Mouse (Mus musculus) hindbrain, embryonic 11.5 days (tissue): ENCODE results near the gene Tomm34. TPM values are rescaled to one million over a fixed set of nuclear protein-coding genes. Genes with fewer than 3 reads are reported as not detected.

Experiments used
- ATAC-seq: fragments of 200-750 bp; cut with Nextera tagmentation; 2 replicates; pipeline ENCODE4 v1.8.0; 2017; ENCODE audit warnings: mild to moderate bottlenecking, moderate TSS enrichment, moderate library complexity; ENCODE audit not compliant: low FRiP score
- DNase-seq: peaks from one replicate; pipeline ENCODE4 v3.0.0-alpha.2; 2015; ENCODE audit warnings: low spot score
- H3K27ac ChIP-seq: fragments of 300-500 bp; sonication (generic); 2 replicates; pipeline ENCODE4 v1.5.1; 2014; ENCODE audit warnings: mild to moderate bottlenecking, low read depth, low read length
- H3K27me3 ChIP-seq: fragments of 300-500 bp; sonication (generic); 2 replicates; pipeline ENCODE4 v1.6.1; 2014; ENCODE audit warnings: mild to moderate bottlenecking, low read length, moderate library complexity, mixed read lengths; ENCODE audit not compliant: control insufficient read depth, insufficient read depth
- H3K36me3 ChIP-seq: fragments of 300-500 bp; sonication (generic); 2 replicates; pipeline ENCODE4 v1.6.1; 2014; ENCODE audit warnings: mild to moderate bottlenecking, low read length, moderate library complexity, mixed read lengths; ENCODE audit not compliant: control insufficient read depth, insufficient read depth
- H3K4me1 ChIP-seq: fragments of 300-500 bp; sonication (generic); replicated peaks from 2 replicates; pipeline ENCODE4 v1.6.1; 2014; ENCODE audit warnings: low read length, mixed read lengths; ENCODE audit not compliant: control insufficient read depth, insufficient read depth
- H3K4me2 ChIP-seq: fragments of 300-500 bp; sonication (generic); replicated peaks from 2 replicates; pipeline ENCODE4 v1.6.1; 2014; ENCODE audit warnings: mild to moderate bottlenecking, low read depth, low read length
- H3K4me3 ChIP-seq: fragments of 300-500 bp; sonication (generic); 2 replicates; pipeline ENCODE4 v1.5.1; 2014; ENCODE audit warnings: low read depth, low read length
- H3K9ac ChIP-seq: fragments of 300-500 bp; sonication (generic); 2 replicates; pipeline ENCODE4 v1.6.1; 2014; ENCODE audit warnings: low read depth, low read length
- H3K9me3 ChIP-seq: fragments of 300-500 bp; sonication (generic); 2 replicates; pipeline ENCODE4 v1.6.1; 2016; ENCODE audit warnings: low read length; ENCODE audit not compliant: control insufficient read depth
- WGBS: fragments of 180-500 bp; shearing (Covaris S2); extraction: QIAGEN DNeasy Blood & Tissue Kit; methylation state at CpG from one replicate; pipeline ENCODE4 v1.1.7; 2014; 5-methylcytosine and 5-hydroxymethylcytosine counted together
- polyA plus RNA-seq: library from polyadenylated mRNA; unstranded; fragments of >200 nt; fragmentation: Nextera tagmentation; extraction: Ambion mirVana; gene quantifications from 2 replicates; pipeline ENCODE4 v1.2.1, GENCODE M21; 2014

Tomm34 gene
- polyA plus RNA-seq, 1 experiment from 2014 or later: 54.6 TPM

DNA sequence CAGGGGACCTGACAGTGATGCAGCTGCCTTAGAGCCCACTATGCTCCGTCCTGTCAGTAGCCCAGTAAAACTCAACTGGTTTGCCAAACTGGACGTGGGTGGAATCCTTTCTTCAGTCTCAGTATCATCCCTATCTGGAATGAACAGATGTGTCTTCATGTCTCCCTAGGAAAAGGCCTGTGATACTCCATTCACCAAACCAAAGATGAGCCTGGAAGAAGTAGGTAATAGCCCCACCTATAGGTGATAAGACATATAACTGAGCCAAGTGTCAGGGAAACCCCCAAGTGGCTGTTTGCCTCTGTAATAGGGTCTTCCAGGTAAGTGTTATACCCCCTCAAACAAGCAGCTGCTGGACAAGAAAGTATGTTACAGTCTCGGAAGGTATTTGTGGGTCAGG, 52.1 kb downstream of the Tomm34 start:
- no peak overlapping the region for H3K4me2 ChIP-seq
- ATAC-seq: no peak
- DNase-seq: no peak
- 94% methylated on average over 3 of the region's 3 CpGs for WGBS
- H3K4me3 ChIP-seq: no peak overlapping the region
- H3K27me3 ChIP-seq: no peaks in the 10 kb centered on the region
- H3K27ac ChIP-seq: no peak overlapping the region
- H3K9ac ChIP-seq: no peak overlapping the region
- peaks cover 20% of the 10 kb centered on the region for H3K36me3 ChIP-seq
- H3K4me1 ChIP-seq: no peaks in the 10 kb centered on the region
- no peaks in the 10 kb centered on the region for H3K9me3 ChIP-seq

GRCm38 (mm10) chr2:164015304-164015703, 55.7 kb downstream of the Tomm34 start:
- WGBS: 96% methylated on average over 16 of the region's 16 CpGs
- no peaks in the 10 kb centered on the region for H3K27me3 ChIP-seq

GRCm38 (mm10) chr2:164010944-164011343, 60.0 kb downstream of the Tomm34 start:
- 92% methylated on average over 3 of the region's 3 CpGs for whole genome bisulfite sequencing
- DNase-seq (no peak), ATAC-seq (no peak)
- H3K4me3 ChIP-seq: no peak overlapping the region
- H3K27me3 ChIP-seq: no peaks in the 10 kb centered on the region
- H3K36me3 ChIP-seq: peaks cover 8% of the 10 kb centered on the region
- no peaks in the 10 kb centered on the region for H3K9me3 ChIP-seq
- H3K4me2 ChIP-seq: no peak overlapping the region
- H3K4me1 ChIP-seq: no peaks in the 10 kb centered on the region
- no peak overlapping the region for H3K27ac ChIP-seq
- no peak overlapping the region for H3K9ac ChIP-seq

More at GRCm38 (mm10) chr2:164015304-164015703, 55.7 kb downstream of the Tomm34 start:
- no peak overlapping the region for H3K4me3 ChIP-seq
- H3K27ac ChIP-seq: no peak overlapping the region
- peaks cover 20% of the 10 kb centered on the region for H3K36me3 ChIP-seq
- no peaks in the 10 kb centered on the region for H3K9me3 ChIP-seq
- no peaks in the 10 kb centered on the region for H3K4me1 ChIP-seq
- DNase-seq (no peak), ATAC-seq (no peak)
- H3K4me2 ChIP-seq: no peak overlapping the region
- no peak overlapping the region for H3K9ac ChIP-seq

- Histone ChIP-seq H3K27ac (no peak overlapping the region), H3K9me3 (no peaks in the 10 kb centered on the region), H3K4me3 (no peak overlapping the region), H3K4me1 (no peaks in the 10 kb centered on the region), H3K27me3 (no peaks in the 10 kb centered on the region), H3K9ac (no peak overlapping the region), H3K36me3 (peaks cover 4% of the 10 kb centered on the region), H3K4me2 (no peak overlapping the region)
- ATAC-seq (no peak), DNase-seq (no peak)
- 86% methylated on average over 5 of the region's 5 CpGs for WGBS
Measured at GRCm38 (mm10) chr2:164010496-164010895, 60.5 kb downstream of the Tomm34 start.

DNA sequence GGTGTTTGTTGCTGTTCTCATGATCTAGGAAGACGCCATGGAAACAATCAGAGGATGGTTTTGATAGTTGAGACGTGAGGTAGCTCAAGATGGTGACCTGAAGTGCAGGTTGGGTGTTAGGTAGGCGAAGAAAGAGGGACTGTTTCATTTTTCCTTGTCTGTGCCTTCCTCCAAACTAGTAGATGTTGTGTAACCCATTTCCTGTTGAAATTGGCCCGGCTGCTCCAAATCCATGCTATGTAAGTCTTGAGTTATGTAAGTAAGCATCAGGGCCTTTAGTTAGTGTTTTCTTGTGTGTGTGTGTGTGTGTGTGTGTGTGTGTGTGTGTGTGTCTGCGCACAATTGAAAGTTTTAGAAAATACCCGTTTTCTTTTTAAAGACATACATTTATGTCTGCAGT, 61.7 kb downstream of the Tomm34 start:
- no peaks in the 10 kb centered on the region for H3K9me3 ChIP-seq
- no peak overlapping the region for H3K4me3 ChIP-seq
- no peaks in the 10 kb centered on the region for H3K36me3 ChIP-seq
- no peak overlapping the region for H3K27ac ChIP-seq
- ATAC-seq (no peak), DNase-seq (no peak)
- no peak overlapping the region for H3K4me2 ChIP-seq
- H3K4me1 ChIP-seq: no peaks in the 10 kb centered on the region
- H3K9ac ChIP-seq: no peak overlapping the region
- WGBS: 93% methylated on average over 6 of the region's 6 CpGs
- no peaks in the 10 kb centered on the region for H3K27me3 ChIP-seq

DNA sequence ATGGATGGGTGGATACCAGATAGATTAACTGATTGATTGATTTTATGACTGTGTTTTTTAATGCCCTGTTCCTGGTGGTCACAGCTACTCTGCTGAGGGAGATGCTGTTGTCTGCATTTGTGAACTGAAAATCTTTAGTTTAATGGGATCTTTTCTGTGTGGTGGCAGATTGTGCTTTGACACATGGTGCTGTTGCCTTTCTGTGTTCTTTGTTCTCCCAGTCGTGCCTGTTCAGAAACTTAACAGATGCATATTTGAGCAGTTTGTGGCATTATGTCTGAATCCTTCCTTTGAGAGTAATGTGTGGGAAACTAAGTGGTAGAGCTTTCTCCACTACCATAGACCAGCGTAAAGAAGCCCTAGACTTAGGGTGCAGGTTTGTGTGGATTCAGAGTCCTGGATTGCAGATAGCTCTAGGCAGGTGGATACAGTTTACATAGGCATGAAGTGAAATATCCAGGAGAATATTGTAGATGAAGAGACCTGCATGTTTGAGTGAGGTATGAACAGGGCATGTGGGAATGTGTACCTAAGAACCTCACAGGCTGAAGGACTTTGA, 62.9 kb downstream of the Tomm34 start:
- Histone ChIP-seq H3K9ac (no peak overlapping the region), H3K9me3 (no peaks in the 10 kb centered on the region), H3K4me2 (no peak overlapping the region), H3K4me1 (no peaks in the 10 kb centered on the region), H3K36me3 (no peaks in the 10 kb centered on the region), H3K27ac (no peak overlapping the region), H3K4me3 (no peak overlapping the region), H3K27me3 (no peaks in the 10 kb centered on the region)
- 78% methylated on average over 2 of the region's 2 CpGs for WGBS
- ATAC-seq (no peak), DNase-seq (no peak)

- H3K27me3 ChIP-seq: no peaks in the 10 kb centered on the region
- no peak overlapping the region for H3K4me2 ChIP-seq
- H3K36me3 ChIP-seq: no peaks in the 10 kb centered on the region
- ATAC-seq: no peak
- no peak overlapping the region for H3K9ac ChIP-seq
- H3K4me1 ChIP-seq: no peaks in the 10 kb centered on the region
- no peaks in the 10 kb centered on the region for H3K9me3 ChIP-seq
- no peak overlapping the region for H3K27ac ChIP-seq
- no peak for DNase-seq
- no peak overlapping the region for H3K4me3 ChIP-seq
- 88% methylated on average over 8 of the region's 8 CpGs for WGBS
Measured at GRCm38 (mm10) chr2:164007547-164007946, 63.4 kb downstream of the Tomm34 start.

DNA sequence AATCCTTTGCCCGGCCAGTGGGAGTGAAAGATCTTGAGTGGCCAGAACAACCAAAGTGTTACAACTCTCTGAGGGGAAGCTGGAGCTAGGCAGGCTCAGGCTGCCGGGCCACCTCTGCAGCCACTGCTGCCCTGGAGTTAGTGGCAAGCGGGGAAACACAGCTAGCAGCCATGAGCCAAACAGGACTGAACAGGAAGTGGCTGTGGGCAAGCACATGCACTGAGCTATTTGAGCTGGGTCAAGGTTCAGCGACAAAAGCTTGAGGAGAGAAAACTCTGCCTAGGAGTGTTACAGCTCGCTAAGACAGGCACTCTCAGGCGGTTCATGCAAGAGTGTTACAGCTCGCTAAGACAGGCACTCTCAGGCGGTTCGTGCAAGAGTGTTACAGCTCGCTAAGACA, 64.0 kb downstream of the Tomm34 start:
- H3K9ac ChIP-seq: no peak overlapping the region
- 72% methylated on average over 10 of the region's 10 CpGs for WGBS
- no peak overlapping the region for H3K4me3 ChIP-seq
- H3K27ac ChIP-seq: no peak overlapping the region
- H3K4me2 ChIP-seq: no peak overlapping the region
- H3K27me3 ChIP-seq: no peaks in the 10 kb centered on the region
- no peaks in the 10 kb centered on the region for H3K4me1 ChIP-seq
- no peak for DNase-seq
- ATAC-seq: no peak
- H3K36me3 ChIP-seq: no peaks in the 10 kb centered on the region
- H3K9me3 ChIP-seq: no peaks in the 10 kb centered on the region

GRCm38 (mm10) chr2:164004503-164004902, 66.5 kb downstream of the Tomm34 start:
- H3K4me1 ChIP-seq: no peaks in the 10 kb centered on the region

More at GRCm38 (mm10) chr2:164004503-164004902, 66.5 kb downstream of the Tomm34 start:
- no peak overlapping the region for H3K27ac ChIP-seq
- no peaks in the 10 kb centered on the region for H3K9me3 ChIP-seq
- H3K4me2 ChIP-seq: no peak overlapping the region
- H3K9ac ChIP-seq: no peak overlapping the region
- ATAC-seq (no peak), DNase-seq (no peak)
- no peak overlapping the region for H3K4me3 ChIP-seq
- no peaks in the 10 kb centered on the region for H3K27me3 ChIP-seq
- WGBS: 71% methylated on average over 5 of the region's 5 CpGs
- no peaks in the 10 kb centered on the region for H3K36me3 ChIP-seq
